Mouse (Mus musculus) forebrain, postnatal 0 days (tissue): ENCODE measurements at regions not wholly inside any gene's neighbourhood (a gene's known extent, or its start where the extent isn't known, plus 50 kb on each side); places are given as distances from the start of the nearest gene placed in this dataset.
"Not testable (repeated sequence)": the region's sequence is repeated elsewhere in the genome, so short reads cannot be mapped to it uniquely, and the experiment has no call there.

Experiments used
- ATAC-seq: fragments of 200-750 bp; cut with Nextera tagmentation; 2 replicates; pipeline ENCODE4 v1.8.0; 2017; ENCODE audit warnings: mild to moderate bottlenecking, moderate library complexity
- DNase-seq: peaks from one replicate; pipeline ENCODE4 v3.0.0-alpha.2; 2015
- H3K27ac ChIP-seq: fragments of 300-500 bp; sonication (generic); 2 replicates; pipeline ENCODE4 v1.5.1; 2014; ENCODE audit warnings: low read depth, mild to moderate bottlenecking, antibody characterized with exemption, low read length, moderate library complexity, mixed read lengths
- H3K27me3 ChIP-seq: fragments of 300-500 bp; sonication (generic); 2 replicates; pipeline ENCODE4 v1.6.1; 2014; ENCODE audit warnings: mild to moderate bottlenecking, low read length, mixed read lengths; ENCODE audit not compliant: insufficient read depth
- H3K36me3 ChIP-seq: fragments of 300-500 bp; sonication (generic); 2 replicates; pipeline ENCODE4 v1.6.1; 2014; ENCODE audit warnings: mild to moderate bottlenecking, moderate library complexity; ENCODE audit not compliant: insufficient read depth
- H3K4me1 ChIP-seq: fragments of 300-500 bp; sonication (generic); 2 replicates; pipeline ENCODE4 v1.6.1; 2014; ENCODE audit warnings: antibody characterized with exemption; ENCODE audit not compliant: insufficient read depth
- H3K4me2 ChIP-seq: fragments of 300-500 bp; sonication (generic); 2 replicates; pipeline ENCODE4 v1.6.1; 2014; ENCODE audit warnings: low read depth, mild to moderate bottlenecking, moderate library complexity
- H3K4me3 ChIP-seq: fragments of 300-500 bp; sonication (generic); 2 replicates; pipeline ENCODE4 v1.5.1; 2014; ENCODE audit warnings: low read depth, low read length, mixed read lengths
- H3K9ac ChIP-seq: fragments of 300-500 bp; sonication (generic); 2 replicates; pipeline ENCODE4 v1.6.1; 2014; ENCODE audit warnings: mild to moderate bottlenecking
- H3K9me3 ChIP-seq: fragments of 300-500 bp; sonication (generic); 2 replicates; pipeline ENCODE4 v1.6.1; 2016; ENCODE audit warnings: low read length
- CTCF ChIP-seq: sonication (generic); IDR thresholded peaks from 2 replicates; pipeline ENCODE4 v1.5.1; 2016; ENCODE audit warnings: antibody characterized with exemption, control low read depth, low read depth
- WGBS: fragments of 180-500 bp; shearing (Covaris S2); extraction: QIAGEN DNeasy Blood & Tissue Kit; methylation state at CpG from one replicate; pipeline ENCODE4 v1.1.7; 2014; 5-methylcytosine and 5-hydroxymethylcytosine counted together

DNA sequence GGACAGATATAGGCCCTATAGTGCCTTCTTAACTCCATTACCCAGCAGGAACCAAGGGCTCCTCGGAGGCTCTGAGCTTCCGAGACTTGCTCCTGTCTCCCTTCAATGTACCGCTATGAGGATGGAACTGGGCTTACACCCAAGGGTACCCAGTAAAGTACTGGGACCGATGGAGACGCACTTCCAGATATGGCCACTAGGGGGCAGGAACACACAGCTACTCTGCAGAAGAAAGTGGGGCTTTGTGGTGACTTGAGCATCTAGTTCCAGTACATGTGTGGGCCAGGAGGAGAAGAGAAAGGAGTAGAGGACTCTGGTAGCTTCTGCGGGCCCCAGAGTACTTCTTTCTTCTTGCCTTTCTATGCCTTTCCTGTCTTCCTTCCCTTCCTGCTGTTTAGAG, 108.1 kb upstream of the Ywhaq start:
- H3K4me2 ChIP-seq, H3K27ac ChIP-seq, DNase-seq, H3K27me3 ChIP-seq, ATAC-seq, H3K9me3 ChIP-seq, H3K36me3 ChIP-seq, H3K9ac ChIP-seq, H3K4me1 ChIP-seq, H3K4me3 ChIP-seq: not testable (repeated sequence)
- WGBS: 46% methylated on average over 6 of the region's 6 CpGs
- peak; percentile 41 for TF ChIP-seq CTCF

DNA sequence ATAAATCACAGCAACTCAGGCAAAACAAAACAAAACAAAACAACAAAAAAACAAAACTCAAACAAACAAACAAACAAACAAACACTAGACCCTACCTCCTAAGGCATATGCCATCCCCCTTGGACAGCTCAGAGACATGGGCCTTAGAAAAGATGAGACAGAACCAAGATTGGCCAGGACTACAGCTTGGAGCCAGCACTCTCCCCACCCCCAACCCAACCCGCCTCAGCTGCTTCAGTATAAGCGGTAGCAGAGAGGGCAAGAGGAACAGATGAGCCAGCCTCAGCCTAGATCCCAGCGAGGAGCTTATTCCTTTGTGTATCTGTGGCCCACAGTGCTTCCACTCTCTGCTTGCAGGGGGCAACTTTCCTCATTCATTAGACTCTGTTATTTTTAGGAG, 105.2 kb upstream of the Ywhaq start:
- TF ChIP-seq CTCF: no peak
- 52% methylated on average over 3 of the region's 3 CpGs for WGBS
- Histone ChIP-seq H3K9ac (no peak overlapping the region), H3K27ac (no peak overlapping the region), H3K27me3 (no peaks in the 10 kb centered on the region), H3K9me3 (no peaks in the 10 kb centered on the region), H3K4me1 (no peaks in the 10 kb centered on the region), H3K4me2 (no peak overlapping the region), H3K36me3 (no peaks in the 10 kb centered on the region), H3K4me3 (no peak overlapping the region)
- ATAC-seq: no peak
- DNase-seq: no peak

DNA sequence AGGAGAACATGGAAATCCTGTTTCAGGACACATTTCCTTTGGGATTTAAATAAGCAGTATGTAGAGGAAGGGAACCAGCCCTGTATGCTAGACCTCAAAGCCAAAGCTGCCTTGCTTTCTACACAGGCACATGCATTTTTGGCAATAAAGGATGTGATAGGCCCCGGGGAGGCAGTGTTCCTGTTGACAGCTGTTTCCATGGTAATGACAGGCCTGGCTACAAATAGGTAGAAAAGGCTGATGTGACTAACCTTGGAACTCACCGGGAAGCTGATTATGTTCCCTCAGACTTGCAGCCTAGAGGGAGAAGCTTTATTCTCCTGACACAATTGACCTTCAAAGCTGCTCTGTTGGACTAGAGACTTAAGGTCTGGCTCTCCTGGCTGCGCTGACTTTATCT, 101.6 kb upstream of the Ywhaq start:
- no peak overlapping the region for H3K4me3 ChIP-seq
- DNase-seq (no peak), ATAC-seq (peak; percentile 47; the same call in 1 of the 2 replicates)
- TF ChIP-seq CTCF: no peak
- no peaks in the 10 kb centered on the region for H3K4me1 ChIP-seq
- H3K4me2 ChIP-seq: no peak overlapping the region
- 42% methylated on average over 3 of the region's 3 CpGs for WGBS
- H3K27ac ChIP-seq: no peak overlapping the region
- H3K36me3 ChIP-seq: no peaks in the 10 kb centered on the region
- no peak overlapping the region for H3K9ac ChIP-seq
- H3K9me3 ChIP-seq: 0 out of 2 replicates have a peak, but pooled peaks cover 3% of the 10 kb centered on the region
- no peaks in the 10 kb centered on the region for H3K27me3 ChIP-seq

GRCm38 (mm10) chr12:21512736-21513135, 95.3 kb upstream of the Ywhaq start:
- Histone ChIP-seq H3K4me3 (no peak overlapping the region), H3K4me1 (no peaks in the 10 kb centered on the region), H3K36me3 (no peaks in the 10 kb centered on the region), H3K27ac (peak overlapping the region; percentile 21; the same call in 1 of the 2 replicates), H3K27me3 (no peaks in the 10 kb centered on the region), H3K9ac (no peak overlapping the region), H3K4me2 (no peak overlapping the region), H3K9me3 (0 out of 2 replicates have a peak, but pooled peaks cover 3% of the 10 kb centered on the region)
- 70% methylated on average over 2 of the region's 2 CpGs for WGBS
- DNase-seq (peak; percentile 34), ATAC-seq (peak; percentile 58; the same call in 1 of the 2 replicates)
- TF ChIP-seq CTCF: no peak

GRCm38 (mm10) chr12:21511043-21511665, 93.7 kb upstream of the Ywhaq start:
- DNase-seq: peak; percentile 55
- Histone ChIP-seq H3K27me3 (no peaks in the 10 kb centered on the region), H3K9me3 (no peaks in the 10 kb centered on the region), H3K9ac (no peak overlapping the region), H3K4me1 (no peaks in the 10 kb centered on the region), H3K4me2 (no peak overlapping the region), H3K36me3 (no peaks in the 10 kb centered on the region), H3K27ac (0 out of 2 replicates have a peak overlapping the region, but pooled peaks have one; percentile 23), H3K4me3 (no peak overlapping the region)
- 65% methylated on average over 8 of the region's 8 CpGs for WGBS
- TF ChIP-seq CTCF: no peak
- ATAC-seq: peak; percentile 91

GRCm38 (mm10) chr12:21507080-21507479, 89.6 kb upstream of the Ywhaq start:
- no peak for TF ChIP-seq CTCF
- H3K9me3 ChIP-seq: no peaks in the 10 kb centered on the region
- H3K36me3 ChIP-seq: no peaks in the 10 kb centered on the region
- no peak overlapping the region for H3K4me3 ChIP-seq
- H3K27ac ChIP-seq: no peak overlapping the region
- no peak for DNase-seq
- no peak for ATAC-seq
- H3K27me3 ChIP-seq: no peaks in the 10 kb centered on the region
- H3K4me1 ChIP-seq: no peaks in the 10 kb centered on the region
- WGBS: 65% methylated on average over 1 of the region's 1 CpGs
- no peak overlapping the region for H3K4me2 ChIP-seq
- no peak overlapping the region for H3K9ac ChIP-seq

DNA sequence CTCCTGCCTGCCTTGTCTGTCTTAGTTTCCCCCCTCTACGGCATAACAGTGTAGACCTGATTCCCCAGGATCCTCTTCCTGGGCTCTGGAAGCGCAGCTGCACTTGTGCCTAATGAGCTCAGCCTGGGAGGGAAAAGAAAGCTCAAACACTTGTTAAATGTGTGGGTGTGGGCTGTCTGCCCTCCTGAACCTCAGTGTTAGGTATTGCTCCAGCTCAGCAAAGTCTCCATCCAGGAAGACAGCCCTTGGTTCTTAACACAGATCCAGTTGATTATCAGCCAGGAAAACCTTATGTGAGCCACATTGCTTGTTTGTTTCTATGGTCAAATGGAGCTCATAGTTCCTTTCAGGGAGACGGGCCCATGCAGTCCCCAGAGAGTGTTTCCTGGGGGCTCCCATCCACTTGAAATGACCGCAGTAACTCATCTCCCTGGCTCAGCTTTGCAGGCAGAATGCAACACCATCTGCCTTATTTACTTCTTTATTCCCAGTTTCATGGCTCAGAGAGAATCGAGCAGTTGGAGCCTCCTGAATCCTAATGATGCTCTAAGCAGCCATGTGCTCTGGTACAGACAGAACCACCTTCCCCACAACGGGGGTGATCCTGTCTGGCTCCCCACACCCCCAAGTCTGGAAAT, 88.4 kb upstream of the Ywhaq start:
- ATAC-seq: peak; percentile 80
- Histone ChIP-seq H3K27ac (0 out of 2 replicates have a peak overlapping the region, but pooled peaks have one; percentile 29), H3K4me3 (no peak overlapping the region), H3K4me2 (no peak overlapping the region), H3K36me3 (no peaks in the 10 kb centered on the region), H3K9me3 (no peaks in the 10 kb centered on the region), H3K4me1 (no peaks in the 10 kb centered on the region), H3K9ac (no peak overlapping the region), H3K27me3 (no peaks in the 10 kb centered on the region)
- peak; percentile 60 for DNase-seq
- WGBS: 62% methylated on average over 6 of the region's 6 CpGs
- no peak for TF ChIP-seq CTCF
